Mouse (Mus musculus) spleen, postnatal 36 days (tissue): ENCODE measurements around the gene Atp9a.

ENCODE experiments used
- DNase-seq, 2 experiments: peaks; one replicate each; pipeline ENCODE4 v3.0.0; 2022; ENCODE audit warnings: low spot score in 2 of 2, mixed read lengths in 1 of 2

The Atp9a gene

DNA sequence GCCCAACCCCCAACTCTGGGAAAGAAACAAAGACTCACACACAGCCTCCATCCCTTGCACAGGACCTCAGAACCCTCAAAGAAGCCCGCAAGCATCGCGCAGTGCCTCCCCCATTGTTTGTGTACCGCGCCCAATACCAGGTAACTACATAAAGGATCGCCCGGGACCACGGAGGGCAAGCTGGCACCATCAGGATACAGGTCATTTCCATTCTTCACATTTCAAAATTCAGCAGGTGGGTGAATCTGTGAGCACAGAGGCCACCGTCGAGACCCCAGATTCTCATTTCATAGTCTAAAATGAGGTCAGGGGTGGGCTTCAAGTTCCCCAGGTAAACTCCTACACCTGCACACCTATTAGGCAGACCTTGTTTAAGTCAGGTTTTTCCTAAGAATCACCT is 1.7 kb downstream of the Atp9a start:
- DNase-seq, result no peak

DNA sequence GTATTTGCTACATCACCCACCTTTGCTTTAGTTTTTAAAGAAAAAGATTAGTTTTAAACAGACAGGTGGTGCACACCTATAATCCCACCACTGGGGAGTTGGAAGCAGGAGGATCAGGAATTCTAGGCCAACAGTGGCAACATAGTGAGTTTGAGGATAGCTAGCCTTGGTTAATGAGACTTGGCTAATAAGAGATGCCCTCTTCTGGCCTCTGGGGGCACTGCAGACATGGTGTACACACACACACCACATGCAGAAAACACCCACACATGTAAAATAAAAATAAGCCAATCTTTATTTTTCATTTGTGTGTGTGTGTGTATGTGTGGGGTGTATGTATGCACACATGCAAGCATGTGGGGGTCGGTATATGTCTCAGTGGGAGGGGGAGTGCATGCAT is 3.4 kb downstream of the Atp9a start:
- DNase-seq, result no peak

DNA sequence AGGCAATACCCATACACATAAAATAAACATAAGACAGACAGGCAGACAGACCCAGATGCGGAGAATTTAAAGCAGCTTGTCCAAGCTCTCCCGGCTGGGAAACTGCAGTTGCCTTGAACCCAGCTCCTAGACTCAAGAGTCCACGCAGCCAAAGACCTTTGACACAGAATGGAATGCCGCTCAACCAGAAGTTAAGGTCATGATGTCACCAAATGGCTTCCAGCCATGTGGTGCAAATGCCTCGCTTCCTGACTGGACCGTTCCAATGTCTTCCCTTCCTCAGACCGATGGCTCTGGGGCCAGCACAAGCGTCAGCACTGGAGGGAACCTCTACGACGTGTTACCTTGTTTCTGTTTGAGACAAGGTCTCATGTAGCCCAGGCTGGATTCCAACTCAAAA is 4.3 kb downstream of the Atp9a start:
- DNase-seq, result no peak

DNA sequence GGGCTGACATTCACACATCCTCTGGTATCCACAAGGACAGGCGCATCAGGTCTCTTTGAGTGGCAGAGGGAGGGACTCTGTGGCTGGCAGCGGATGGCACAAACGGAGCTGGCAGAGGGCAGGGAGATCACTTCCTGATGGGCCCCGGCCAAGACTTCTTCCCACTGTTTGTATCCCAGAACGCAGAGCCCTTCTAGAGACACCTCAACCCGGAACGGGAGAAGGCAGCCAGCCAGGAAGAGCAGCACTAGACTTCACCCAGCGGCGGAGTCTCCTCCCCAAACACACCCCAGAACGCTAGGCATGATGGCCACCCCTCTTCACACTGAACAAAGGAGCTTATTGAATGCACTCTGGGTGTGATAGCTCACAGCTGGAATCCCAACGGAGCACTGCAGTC is 8.2 kb downstream of the Atp9a start:
- no peak for DNase-seq

DNA sequence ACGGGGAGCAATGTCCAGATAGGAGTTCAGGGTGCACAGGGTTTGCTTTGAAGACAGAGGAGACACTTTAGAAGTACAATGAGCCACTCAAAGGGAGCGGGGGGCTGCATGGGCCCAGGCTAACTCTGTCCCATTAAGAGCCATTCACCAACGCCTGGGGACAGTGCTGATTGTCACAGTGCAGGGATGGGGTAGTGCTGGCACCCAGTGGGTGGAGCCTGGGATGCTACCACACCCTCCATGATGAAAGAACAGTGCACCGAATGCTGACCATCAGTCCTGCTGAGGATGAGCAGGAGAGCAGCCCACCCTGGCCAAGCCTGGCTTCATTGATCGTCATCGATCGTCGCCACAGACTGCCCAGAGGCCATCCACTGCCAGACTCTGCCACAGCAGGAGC is 11.0 kb downstream of the Atp9a start:
- DNase-seq, result no peak

DNA sequence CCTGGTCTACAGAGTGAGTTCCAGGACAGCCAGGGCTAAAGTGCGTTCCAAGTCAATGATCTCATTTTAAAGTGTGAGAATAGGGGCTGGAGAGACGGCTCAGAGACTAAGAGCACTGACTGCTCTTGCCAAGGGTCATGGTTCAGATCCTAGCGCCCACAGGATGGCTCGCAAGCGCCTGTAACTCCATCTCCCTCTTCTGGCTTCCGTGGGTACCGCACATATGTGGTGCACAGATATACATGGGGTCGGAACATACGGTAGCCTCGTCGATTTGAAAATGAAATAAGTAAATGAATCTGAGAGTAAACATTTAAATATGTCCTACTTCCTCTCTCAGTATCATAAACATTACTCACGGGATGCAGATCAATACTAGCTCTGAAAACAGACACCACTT is 12.5 kb downstream of the Atp9a start:
- no peak for DNase-seq

DNA sequence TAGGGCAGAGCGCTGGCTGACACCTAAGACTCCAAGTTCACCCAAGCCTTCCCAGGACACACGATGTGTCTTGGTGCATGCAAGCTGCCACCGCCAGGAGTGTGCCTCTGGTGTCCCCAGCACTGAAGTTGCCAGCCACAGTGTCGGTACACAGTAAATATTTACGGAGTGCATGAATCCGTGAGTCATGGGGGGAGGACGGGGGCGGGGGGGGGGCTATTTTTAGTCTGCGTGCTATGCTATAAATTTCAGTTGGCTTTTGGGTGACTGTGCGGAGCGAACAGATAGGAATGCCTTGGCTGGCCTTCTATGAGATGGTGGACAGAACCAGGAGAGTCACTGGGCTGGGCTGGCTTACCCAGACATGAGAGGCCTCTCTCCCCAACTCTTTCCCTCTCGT is 14.2 kb downstream of the Atp9a start:
- DNase-seq, result no peak

DNA sequence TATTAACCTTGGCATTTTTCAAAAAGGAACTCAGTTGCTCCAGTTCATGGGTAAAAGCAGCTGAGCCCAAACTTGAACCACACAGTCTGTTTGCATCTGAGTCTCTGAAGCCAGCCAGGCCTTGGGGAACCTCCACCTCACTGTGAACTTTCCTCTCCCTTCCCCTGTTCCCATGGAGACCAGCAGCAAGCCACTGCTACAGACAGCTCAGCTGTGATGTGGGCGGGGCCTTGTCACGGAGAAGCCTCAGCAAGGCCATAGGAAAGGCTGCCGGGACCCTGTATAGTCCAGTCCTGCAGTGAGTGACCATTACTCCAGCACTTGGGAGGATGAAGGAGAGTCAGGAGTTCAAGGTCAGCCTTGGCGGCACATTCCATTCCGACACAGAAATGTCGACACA is 16.2 kb downstream of the Atp9a start:
- no peak for DNase-seq

DNA sequence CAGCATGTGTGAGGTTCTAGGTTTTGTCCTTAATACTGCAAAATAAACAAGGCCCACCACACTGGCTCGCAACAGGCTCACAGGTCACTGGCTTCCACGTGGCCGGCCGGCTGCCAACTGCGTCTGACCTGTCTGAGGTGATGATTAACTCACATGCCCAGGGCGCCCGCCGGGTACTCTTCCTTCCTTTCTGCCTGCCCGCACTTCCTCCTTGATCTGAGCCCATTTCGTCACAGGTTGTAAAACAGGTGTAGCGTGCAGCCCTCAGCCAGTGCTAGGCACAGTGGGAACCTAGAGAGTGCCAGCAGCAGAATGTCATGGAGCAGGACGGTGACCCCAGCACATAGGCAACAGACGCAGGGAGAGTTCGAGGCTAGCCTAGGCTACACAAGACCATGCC is 20.9 kb downstream of the Atp9a start:
- DNase-seq, result no peak

DNA sequence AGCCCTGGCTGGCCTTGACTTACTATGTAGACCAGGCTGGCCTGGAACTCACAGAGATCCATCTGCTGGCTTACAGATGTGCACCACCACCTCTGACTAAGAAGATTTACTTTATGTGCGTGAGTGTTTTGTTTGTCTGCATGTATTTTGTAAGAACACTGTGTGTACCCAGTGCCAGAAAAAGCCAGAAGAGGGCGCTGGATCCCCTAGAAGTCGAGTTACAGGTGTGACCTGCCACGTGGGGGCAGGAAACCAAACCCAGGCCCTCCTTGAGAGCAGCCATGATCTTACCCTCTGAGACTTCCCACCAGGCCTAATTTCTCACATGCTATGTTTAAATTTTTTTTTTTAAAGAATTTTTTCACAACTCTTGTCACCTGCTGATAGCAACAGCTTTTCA is 22.5 kb downstream of the Atp9a start:
- no peak for DNase-seq

DNA sequence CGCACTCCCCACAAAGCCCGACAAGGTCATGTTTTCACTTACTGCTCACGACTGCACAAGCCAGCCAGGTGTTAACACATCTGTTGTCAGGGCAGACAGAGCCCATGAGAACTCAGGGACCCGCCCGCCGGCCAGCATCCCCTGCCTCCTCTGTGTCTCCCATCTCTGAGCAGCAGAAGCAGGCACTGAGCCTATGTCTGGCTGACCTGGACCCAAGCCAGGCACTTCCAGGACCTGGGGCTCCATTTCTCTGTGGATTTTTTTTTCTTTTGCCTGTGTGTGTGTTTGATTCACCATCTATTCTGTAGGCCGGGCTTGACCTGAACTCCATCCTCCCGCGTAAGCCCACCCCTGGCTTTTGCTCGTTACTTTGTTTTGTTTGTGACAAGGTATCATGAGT is 23.5 kb downstream of the Atp9a start:
- DNase-seq, result no peak

DNA sequence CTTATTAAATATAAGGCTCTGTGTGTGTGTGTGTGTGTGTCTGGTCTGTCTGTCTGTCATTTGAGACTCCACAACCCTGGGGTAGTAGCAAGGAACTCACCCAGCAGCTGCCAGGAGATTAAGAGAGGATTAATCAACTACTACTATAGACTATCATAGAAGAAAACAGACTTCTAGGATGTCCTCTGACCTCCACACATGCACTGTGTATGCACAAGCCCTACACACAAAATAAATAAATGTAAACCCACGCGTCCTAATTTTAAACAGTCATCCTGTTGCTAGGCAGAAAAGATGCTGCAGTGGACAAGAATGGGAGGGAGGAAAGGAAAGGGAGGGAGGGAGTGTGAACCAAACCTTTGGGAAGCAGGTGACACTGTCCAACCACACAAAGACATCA is 23.9 kb downstream of the Atp9a start:
- no peak for DNase-seq

DNA sequence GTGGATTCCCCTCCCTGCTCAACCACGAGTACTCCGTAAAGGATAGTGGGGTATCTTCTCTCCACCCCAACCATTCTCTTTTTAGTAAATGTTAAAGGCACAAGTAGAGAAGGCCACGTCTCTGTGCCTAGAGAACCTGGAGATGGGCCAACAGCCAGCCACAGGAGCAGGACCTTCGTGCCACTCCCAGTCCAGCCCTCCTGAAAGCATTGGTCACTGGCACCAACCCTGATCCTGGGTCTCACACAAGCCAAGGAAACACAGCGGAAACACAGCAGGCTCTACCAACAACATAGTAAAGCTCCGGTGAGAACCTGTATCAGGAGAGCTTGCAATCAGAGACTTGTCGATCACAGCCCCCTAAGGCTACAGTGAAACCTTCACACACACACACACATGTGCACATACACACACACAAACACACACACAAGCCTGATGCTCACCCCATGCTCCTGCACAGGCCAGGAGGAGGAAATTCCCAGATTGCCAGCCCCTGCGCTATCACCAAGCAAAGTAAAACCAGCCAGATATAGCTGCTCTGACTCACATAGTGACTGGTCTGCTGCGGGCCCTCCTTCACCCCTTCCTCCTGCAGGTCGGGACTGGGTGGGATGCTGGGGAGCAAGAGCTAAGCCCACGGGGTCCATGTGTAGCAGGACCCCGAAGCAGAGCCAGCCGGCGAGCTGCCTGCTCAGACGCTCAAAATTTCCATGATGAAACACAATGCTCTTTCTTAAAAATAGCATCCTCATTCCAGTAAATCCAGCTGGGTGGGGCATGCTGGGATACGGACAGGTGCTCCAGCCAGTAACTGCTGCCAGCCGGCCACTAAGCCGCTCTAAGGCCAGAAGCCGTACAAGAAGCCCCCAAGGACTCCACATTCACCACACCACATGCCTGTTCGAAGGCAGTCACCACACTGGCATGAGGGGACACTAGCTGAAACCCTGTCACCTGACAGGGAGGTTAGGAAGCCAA is 29.7 kb downstream of the Atp9a start:
- no peak for DNase-seq

DNA sequence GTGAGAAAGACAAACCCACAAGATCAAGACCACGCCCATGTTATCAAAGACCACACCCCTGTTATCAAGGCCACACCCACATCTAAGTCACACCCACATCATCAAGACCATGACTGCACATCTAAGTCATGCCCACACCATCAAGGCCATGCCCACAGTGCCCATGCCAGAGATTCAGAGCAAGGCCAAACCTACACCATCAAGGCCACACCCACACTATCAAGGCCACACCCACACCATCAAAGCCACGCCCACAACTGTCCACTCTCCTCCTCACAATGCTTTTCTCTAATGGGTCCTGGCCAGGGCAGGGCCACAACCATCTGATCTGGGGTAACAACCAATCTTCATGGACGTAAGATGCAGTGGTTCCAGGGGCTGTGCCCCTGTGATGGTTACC is 31.2 kb downstream of the Atp9a start:
- no peak for DNase-seq

DNA sequence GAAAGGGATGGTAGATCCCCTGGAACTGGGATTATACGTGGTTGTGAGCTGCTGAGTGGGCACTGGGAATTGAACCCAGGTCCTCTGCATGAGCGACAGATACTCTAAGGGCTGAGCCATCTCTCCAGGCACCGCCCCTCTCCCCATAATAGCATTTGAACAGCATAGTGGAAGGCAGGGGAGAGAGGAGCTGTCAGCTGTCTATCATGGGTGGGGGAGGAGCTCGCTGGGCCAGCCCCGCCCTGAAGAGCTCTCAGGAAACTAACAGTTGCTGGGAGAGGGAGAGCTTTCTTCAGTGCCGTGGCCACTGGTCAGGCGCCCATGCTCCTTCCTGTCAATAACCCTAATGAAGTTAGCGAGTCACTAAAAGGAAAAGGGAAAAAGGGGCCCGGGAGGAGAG is 34.4 kb downstream of the Atp9a start:
- DNase-seq, result no peak

DNA sequence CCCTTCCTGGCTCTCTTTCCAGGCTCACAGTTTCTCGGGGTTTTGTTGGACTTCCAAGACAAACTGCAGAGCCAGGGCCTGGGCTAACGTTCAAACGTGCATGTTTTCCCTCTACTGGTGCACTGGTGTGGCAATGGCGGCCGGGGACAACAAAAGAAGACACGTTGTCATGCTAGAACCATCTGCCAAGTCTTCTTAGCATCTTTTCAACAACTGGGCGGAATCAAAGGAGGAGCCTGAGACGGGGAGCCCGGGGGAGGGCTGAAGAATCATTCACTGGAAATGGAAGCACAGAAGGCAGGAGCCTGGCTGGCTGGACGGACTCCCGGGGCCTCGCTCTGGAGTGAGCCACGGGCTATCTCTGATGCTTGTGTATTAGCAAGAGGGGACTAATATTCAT is 39.9 kb downstream of the Atp9a start:
- DNase-seq, result no peak

DNA sequence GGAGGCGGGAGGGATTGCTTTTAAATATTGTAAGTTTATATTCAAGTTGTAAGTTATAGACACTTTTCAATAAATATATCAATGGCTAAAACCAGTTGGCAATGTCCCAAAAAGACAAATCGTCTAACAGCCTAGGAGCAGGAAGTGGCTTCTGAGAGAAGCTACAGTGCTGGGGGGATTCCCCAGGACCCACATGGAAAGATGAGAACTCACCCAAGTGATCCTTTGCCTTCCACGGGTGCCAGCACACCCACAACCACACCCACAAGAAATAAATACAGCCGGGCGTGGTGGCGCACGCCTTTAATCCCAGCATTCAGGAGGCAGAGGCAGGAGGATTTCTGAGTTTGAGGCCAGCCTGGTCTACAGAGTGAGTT is 47.2 kb downstream of the Atp9a start:
- DNase-seq, result no peak

DNA sequence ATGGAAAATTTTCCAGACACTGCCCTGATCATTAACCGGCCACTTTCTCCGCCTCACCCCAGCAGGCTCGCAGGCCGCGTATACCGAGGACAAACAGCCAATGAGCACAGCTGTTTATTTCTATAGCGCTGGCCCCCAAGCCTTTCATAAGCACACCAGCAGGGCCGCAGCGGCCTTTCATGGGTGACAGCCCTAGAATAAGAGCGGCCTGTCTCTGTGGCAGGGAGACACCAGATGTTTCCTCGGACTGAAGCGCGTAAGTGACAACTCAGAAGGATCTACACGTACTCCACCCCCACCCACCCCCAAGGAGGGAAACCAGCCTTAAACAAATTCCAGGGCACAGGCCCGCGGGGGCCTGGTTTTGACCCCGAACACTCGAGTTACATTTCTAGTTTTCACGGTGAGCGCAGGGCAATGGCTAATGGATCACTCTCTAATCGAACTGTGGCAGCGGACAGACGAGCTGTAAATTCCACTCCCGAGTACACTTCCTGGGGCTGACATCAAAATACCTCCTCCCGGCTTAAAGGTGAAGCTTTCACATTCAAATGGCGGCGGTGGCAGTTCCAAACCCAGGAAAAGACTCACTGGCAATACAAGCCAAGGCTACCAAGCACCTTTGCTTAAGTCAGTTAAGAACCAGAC is 47.7 kb downstream of the Atp9a start:
- no peak for DNase-seq

DNA sequence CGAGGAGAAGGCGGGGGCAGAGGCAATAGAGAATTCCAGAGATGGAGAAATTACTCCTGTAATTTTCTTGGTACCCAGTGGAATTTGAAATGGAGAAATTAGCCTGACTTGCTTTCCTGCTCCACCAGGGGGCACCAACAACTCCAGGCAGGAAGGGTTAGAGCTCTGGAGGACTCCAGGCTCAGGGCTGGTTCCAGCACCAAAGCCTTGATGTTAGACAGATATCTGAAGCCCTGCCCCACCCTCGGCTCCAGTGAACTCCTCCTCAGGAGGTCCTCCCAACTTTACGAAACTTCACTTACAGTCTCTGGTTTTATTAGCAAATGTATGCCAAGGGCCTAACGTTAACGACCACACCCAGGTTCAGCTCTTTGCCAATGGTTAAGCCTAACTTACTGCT is 50.4 kb downstream of the Atp9a start:
- DNase-seq, result peak in 1 of 2 experiments; percentile 10

DNA sequence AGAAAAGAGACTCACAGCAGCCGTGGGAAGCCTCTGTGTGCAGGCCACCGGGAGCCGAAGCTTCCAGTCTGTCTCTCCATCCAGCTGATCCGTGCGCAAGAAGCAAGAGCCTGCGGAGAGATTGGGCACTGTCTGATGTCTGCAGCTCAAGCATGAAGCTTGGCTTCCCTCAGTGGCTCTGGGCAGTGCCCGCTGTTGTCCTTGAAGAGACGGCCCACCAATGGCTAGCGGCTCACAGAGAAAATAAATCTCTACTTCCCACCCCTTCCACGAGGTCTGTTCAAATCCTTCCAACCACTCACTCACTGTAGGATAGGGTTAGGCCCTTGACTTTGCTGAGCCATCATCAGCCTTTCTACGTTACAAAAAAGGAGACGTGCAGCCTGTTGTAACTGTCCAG is 54.9 kb downstream of the Atp9a start:
- DNase-seq, result no peak

DNA sequence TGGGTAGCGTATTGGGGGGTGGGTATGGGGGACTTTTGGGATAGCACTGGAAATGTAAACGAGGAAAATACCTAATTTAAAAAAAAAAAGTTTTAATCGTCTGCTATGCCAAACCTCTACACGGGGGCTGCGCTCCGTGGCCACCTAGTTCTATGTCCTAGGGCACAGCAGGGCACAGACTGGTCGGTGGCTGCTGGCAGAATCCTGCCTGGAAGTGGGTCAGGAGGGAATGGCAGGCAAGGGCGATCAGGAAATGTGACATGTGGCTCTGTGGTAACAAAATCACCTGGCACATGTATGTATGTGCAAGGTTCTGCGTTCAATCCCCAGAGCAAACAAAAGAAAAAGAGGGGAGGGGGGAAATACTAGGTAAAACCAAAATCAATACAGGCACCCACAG is 56.3 kb downstream of the Atp9a start:
- DNase-seq, result no peak

DNA sequence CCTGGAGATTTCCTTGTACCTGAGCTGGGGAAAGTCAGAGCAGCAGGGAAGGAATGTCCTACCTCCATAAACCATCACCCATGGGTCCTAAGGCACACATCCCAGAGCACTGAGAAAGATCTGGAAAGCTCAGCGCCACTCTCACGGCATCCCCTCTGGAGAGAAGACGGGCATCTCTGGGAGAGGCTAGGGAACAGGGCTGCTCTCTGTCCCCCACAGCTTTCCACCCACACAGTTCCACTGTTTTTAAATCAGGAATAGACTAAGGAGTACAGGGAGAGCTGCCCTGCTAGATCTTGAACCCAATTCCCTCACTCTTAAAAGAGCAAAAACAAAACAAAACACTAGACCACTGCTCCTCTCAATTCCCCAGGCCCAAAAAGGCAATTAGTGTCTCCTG is 57.5 kb downstream of the Atp9a start:
- DNase-seq, result no peak

DNA sequence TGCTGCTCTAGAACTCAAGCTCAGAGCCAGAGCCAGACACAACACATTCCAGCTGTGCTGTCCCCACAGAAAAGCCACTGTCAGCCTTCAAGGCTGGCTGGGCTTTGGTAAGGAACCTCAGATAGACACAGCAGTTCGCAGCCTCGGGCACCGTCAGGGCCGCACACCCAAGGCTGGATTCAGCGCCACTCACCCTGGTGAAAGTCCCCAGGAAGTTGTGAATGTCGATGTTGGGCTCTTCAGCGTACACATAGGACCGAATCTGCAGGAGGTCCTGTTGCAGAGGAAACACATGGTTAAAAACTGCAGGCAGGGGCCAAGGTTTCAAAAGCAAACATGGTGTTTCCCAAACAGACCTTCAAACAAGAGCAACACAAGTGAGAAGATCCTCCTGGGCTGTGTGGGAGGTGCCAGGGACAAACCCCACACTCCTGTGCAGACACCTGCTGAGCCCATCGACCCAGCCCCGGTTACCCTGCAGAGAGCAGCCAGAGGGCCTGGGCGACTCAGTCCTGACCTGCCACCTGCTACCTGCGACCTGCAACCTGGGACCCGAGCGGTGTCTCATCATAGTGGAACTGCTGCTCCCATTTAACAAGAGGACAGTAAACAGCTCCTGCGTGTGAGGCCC is 58.6 kb downstream of the Atp9a start:
- DNase-seq, result no peak
